Mouse (Mus musculus) ES-Bruce4 (cell line): ENCODE data around the gene Uts2. TPM values are rescaled to one million over a fixed set of nuclear protein-coding genes. Genes with fewer than 3 reads are reported as not detected.

ENCODE experiments used
- H3K27ac ChIP-seq: 2 replicates; pipeline ENCODE4 v1.5.1; 2012; ENCODE audit warnings: low read length, inconsistent platforms; ENCODE audit not compliant: insufficient read depth
- H3K27me3 ChIP-seq: 2 replicates; pipeline ENCODE4 v1.6.1; 2012; ENCODE audit warnings: mild to moderate bottlenecking, low read length, inconsistent platforms; ENCODE audit not compliant: control insufficient read depth, poor library complexity, insufficient read depth, severe bottlenecking
- H3K36me3 ChIP-seq: 2 replicates; pipeline ENCODE4 v1.6.1; 2012; ENCODE audit warnings: inconsistent platforms, mild to moderate bottlenecking, low read length, moderate library complexity; ENCODE audit not compliant: control insufficient read depth, poor library complexity, insufficient read depth, severe bottlenecking
- H3K4me1 ChIP-seq: one replicate; pipeline ENCODE4 v1.8.1; 2011; ENCODE audit warnings: low read length; ENCODE audit not compliant: control insufficient read depth, insufficient read depth
- H3K4me3 ChIP-seq: 2 replicates; pipeline ENCODE4 v1.5.1; 2011; ENCODE audit warnings: low read depth, mild to moderate bottlenecking, low read length
- H3K9ac ChIP-seq: 2 replicates; pipeline ENCODE4 v1.6.1; 2012; ENCODE audit warnings: low read depth, mild to moderate bottlenecking, inconsistent platforms; ENCODE audit not compliant: poor library complexity, severe bottlenecking
- H3K9me3 ChIP-seq: replicated peaks from 2 replicates; pipeline ENCODE4 v1.6.1; 2012; ENCODE audit warnings: mild to moderate bottlenecking, low read length, inconsistent platforms; ENCODE audit not compliant: control insufficient read depth, poor library complexity, insufficient read depth, severe bottlenecking
- CTCF ChIP-seq: IDR thresholded peaks from one replicate; pipeline ENCODE4 v1.8.1; 2011; ENCODE audit warnings: low read depth, low read length
- EP300 ChIP-seq: IDR thresholded peaks from 2 replicates; pipeline ENCODE4 v1.6.1; 2011; ENCODE audit warnings: low read depth, low read length; ENCODE audit not compliant: insufficient read depth
- POLR2A ChIP-seq: IDR thresholded peaks from one replicate; pipeline ENCODE4 v1.8.1; 2011; ENCODE audit warnings: low read length; ENCODE audit not compliant: insufficient read depth
- polyA plus RNA-seq: library from polyadenylated mRNA; stranded (reverse); fragments of >200 nt; gene quantifications from 2 replicates; pipeline ENCODE4 v1.2.4, GENCODE M21; 2011; ENCODE audit warnings: low read depth; ENCODE audit not compliant: missing spikeins, insufficient read depth, insufficient read length

Uts2 gene
- polyA plus RNA-seq, 1 experiment: not detected

DNA sequence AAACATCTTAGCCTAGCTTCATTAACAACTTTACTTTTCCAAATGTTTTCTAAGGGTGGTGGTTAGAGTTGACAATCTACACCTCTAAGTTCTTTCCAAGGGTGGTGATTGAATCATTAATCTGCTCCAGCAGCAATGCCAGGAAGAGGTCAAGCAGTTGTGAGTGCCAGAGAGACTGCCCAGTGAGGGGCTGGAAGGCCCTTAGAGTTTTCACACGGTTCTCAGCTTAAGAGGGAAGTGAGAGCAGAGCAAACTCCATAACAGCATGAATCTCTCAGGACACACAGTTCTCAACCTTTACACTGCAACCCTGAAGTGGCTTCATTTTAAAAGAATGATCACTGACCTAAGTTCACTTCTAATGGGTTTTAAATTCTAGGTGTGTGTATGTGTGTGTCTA lies 21.8 kb upstream of the Uts2 start:
- H3K4me1 ChIP-seq: no peaks in the 10 kb centered on the region
- no peak for TF ChIP-seq EP300
- TF ChIP-seq POLR2A: no peak
- TF ChIP-seq CTCF: no peak
- no peak overlapping the region for H3K4me3 ChIP-seq
- no peaks in the 10 kb centered on the region for H3K36me3 ChIP-seq
- no peaks in the 10 kb centered on the region for H3K9me3 ChIP-seq
- no peak overlapping the region for H3K27ac ChIP-seq
- no peak overlapping the region for H3K9ac ChIP-seq
- no peaks in the 10 kb centered on the region for H3K27me3 ChIP-seq

- no peaks in the 10 kb centered on the region for H3K4me1 ChIP-seq
- H3K36me3 ChIP-seq: no peaks in the 10 kb centered on the region
- H3K9ac ChIP-seq: no peak overlapping the region
- no peak overlapping the region for H3K4me3 ChIP-seq
- no peak overlapping the region for H3K27ac ChIP-seq
- no peaks in the 10 kb centered on the region for H3K27me3 ChIP-seq
- H3K9me3 ChIP-seq: no peaks in the 10 kb centered on the region
- TF ChIP-seq EP300 (no peak), CTCF (peak; percentile 47), POLR2A (no peak)
Measured at GRCm38 (mm10) chr4:150978156-150978910, 18.6 kb upstream of the Uts2 start.

GRCm38 (mm10) chr4:150979455-150979854 lies 17.4 kb upstream of the Uts2 start:
- no peak overlapping the region for H3K27ac ChIP-seq
- H3K9ac ChIP-seq: no peak overlapping the region
- no peak overlapping the region for H3K4me3 ChIP-seq
- no peaks in the 10 kb centered on the region for H3K36me3 ChIP-seq
- TF ChIP-seq CTCF: no peak
- TF ChIP-seq EP300: no peak
- TF ChIP-seq POLR2A: no peak
- H3K4me1 ChIP-seq: no peaks in the 10 kb centered on the region
- H3K9me3 ChIP-seq: no peaks in the 10 kb centered on the region
- no peaks in the 10 kb centered on the region for H3K27me3 ChIP-seq

- H3K36me3 ChIP-seq: no peaks in the 10 kb centered on the region
- TF ChIP-seq EP300 (no peak), POLR2A (no peak), CTCF (no peak)
- H3K9ac ChIP-seq: no peak overlapping the region
- H3K27me3 ChIP-seq: no peaks in the 10 kb centered on the region
- no peak overlapping the region for H3K27ac ChIP-seq
- no peaks in the 10 kb centered on the region for H3K9me3 ChIP-seq
- no peaks in the 10 kb centered on the region for H3K4me1 ChIP-seq
- no peak overlapping the region for H3K4me3 ChIP-seq
Measured at GRCm38 (mm10) chr4:150980153-150980552, 16.7 kb upstream of the Uts2 start.

GRCm38 (mm10) chr4:150990148-150990547 lies 6.7 kb upstream of the Uts2 start:
- H3K9ac ChIP-seq: no peak overlapping the region
- no peaks in the 10 kb centered on the region for H3K4me1 ChIP-seq
- TF ChIP-seq EP300 (no peak), CTCF (peak; percentile 81)
- H3K27me3 ChIP-seq: no peaks in the 10 kb centered on the region
- no peaks in the 10 kb centered on the region for H3K9me3 ChIP-seq
- H3K27ac ChIP-seq: no peak overlapping the region
- H3K36me3 ChIP-seq: no peaks in the 10 kb centered on the region
- no peak overlapping the region for H3K4me3 ChIP-seq

- Histone ChIP-seq H3K27ac (no peak overlapping the region), H3K4me1 (no peaks in the 10 kb centered on the region), H3K4me3 (no peak overlapping the region), H3K27me3 (no peaks in the 10 kb centered on the region), H3K36me3 (no peaks in the 10 kb centered on the region), H3K9me3 (no peaks in the 10 kb centered on the region), H3K9ac (no peak overlapping the region)
- TF ChIP-seq CTCF (no peak), POLR2A (no peak), EP300 (no peak)
Measured at GRCm38 (mm10) chr4:150998626-150999025, 1.7 kb downstream of the Uts2 start.
